Mouse (Mus musculus) retina, embryonic 14.5 days (tissue): Measurements from ENCODE around the gene Mapk9.
A peak's percentile ranks its signal among the peaks of the same experiment; 100 is the strongest.

Source experiments
- DNase-seq: peaks from one replicate; pipeline ENCODE4 v3.0.0-alpha.2; 2015; ENCODE audit warnings: low spot score

Gene Mapk9

GRCm38 (mm10) chr11:49893806-49894205 is 47.3 kb downstream of the Mapk9 start:
- no peak for DNase-seq

GRCm38 (mm10) chr11:49895966-49896590 is 49.5 kb downstream of the Mapk9 start:
- DNase-seq = no peak

DNA sequence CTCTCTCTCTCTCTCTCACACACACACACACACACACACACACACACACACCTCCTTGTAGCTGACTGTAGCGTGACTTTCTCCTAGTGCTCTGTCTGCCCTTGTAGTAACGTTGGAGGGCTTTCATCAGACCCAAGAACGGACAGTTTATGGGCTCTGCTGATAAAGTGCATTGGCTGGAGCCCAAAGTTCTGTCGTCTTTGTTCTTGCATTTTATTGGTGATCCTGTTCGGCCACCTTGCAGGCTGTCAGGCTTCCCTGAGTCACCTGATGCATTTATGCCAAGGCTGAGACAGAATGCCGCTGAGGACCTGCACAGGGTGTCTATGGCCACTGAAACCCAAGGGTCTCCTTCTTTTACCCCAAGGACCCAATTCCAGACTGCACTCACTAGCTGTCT is 53.5 kb downstream of the Mapk9 start:
- no peak for DNase-seq

GRCm38 (mm10) chr11:49900962-49901658 is 54.6 kb downstream of the Mapk9 start:
- DNase-seq = peak; percentile 10

DNA sequence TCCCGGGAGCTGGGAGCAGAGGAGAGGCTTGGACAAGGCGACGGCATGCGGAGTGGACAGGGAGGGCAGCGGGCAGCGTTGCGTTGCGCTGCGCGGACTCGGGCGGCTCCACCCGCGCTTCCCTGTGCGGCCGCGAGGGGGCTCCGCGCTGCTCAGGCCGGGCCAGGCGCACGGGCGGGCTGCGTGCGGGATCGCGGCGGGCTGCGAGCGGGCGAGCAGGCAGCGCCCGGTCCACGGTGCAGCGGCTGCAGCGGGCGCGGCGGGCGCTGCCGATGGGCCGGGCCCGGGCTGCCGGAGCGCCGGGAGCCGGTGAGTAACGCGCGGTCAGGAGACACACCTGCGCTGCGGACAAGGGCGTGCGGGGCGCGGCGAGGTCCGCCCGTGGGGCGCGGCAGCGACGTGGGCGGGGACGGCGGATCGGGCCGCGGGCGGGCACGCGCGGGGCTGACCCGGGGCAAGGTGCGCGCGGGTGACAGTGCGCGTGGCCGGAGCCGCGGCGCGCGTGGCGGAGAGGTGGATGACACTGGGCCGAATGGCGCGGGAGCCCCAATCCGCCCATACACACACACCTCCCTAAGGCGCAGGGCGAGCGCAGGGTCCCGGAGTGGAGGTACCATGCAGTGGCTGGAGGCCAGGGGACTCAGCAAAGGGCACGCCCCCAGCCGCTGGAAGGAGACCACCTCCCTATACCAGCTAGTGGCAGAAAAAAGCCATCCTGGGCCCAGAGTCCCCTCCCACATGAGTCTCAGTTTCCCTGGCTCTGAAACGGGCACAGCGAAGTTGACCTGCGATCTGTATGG is 55.3 kb downstream of the Mapk9 start, which contains the start of gene Rasgef1c:
Gene Rasgef1c (plus strand): TSS at position 177 of the 800 bp plus-strand sequence.
- DNase-seq = peak; percentile 85

GRCm38 (mm10) chr11:49903333-49903732 is 56.8 kb downstream of the Mapk9 start:
- peak; percentile 81 for DNase-seq

DNA sequence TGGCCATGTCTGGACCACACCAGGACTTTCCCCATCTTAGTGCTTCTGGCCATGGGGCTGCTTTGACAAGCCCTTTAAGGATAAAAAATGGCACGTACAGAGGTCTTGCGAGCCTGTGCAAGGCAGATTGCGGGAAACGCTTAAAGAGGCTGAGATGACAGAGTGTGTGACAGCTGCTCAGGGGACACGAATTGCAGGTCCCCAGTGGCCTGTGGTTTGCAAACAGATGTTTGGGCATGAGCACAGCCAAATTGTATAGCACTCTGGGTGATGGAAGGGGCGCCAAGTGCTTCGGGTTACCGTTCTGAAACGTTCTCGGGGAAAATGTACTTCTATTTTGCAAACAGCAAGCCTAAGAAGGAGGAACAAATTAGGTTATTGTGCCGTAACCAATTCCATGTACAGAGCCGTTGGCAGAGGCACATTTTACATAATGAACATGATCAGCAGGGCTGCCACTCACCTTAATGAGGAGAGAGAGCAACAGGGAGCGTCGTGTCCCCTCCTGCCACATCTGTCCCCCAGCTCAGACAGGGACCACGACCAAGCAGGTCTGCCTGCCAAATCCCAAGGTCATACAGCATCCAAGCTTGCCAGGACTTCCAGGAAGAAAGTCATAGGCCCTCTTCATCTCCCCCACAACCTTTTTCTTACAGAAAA is 72.1 kb downstream of the Mapk9 start:
- DNase-seq = no peak

GRCm38 (mm10) chr11:49919304-49919703 is 72.8 kb downstream of the Mapk9 start:
- no peak for DNase-seq

DNA sequence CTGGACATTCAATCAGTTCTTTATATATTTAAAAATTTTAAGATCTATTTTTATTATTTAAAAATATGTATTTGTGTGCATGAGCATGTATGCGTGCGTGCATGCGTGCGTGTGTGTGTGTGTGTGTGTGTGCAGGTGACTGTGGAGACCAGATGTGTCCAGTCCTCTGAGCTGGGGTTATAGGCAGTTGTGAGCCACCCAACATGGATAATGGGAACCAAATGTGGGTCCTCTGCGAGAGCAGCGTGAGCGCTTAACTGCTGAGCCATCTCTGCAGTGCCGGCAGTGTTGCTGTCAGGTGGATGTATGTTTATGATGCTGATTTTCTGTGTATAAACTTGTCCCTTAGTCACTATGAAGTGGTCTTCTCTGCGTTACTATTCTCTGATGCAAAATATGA is 77.0 kb downstream of the Mapk9 start:
- DNase-seq = no peak

DNA sequence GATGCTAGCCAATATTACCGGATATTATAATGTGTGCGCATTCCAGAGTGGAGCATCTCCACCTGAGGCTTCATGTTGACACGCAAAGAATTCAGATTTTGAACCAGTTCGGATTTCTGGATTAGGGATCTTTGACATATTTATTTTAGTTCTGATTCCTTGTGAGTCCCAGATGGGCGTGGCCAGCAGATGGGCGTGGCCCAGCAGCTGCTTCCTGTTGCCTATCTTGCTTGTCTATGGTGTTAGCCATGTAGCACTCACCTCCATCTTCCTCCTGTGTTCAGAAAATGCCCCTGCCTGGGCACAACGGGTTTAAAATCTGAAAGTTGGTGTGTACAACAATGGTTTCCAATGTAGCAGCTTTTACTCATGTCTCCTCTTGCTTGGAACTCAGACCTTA is 79.6 kb downstream of the Mapk9 start:
- DNase-seq = no peak

DNA sequence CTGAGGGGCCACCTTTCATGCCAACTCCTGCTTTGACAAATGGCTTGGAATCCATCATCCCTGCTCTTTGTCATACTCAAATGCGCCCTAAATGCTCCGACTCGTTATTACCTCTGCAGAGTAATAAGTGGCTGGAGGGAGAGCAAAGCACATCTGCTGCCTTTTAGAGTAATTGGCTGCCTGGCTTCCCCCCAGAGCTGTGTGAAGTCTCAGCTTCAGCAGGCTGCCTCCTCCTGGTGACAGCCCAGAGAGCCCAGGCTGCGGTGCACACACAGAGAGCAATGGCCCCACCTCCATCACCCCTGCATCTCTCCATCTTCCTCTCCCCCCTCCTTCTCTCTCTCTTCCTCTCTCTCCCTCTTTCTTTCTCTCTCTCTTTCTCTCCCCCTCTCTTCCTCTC is 80.6 kb downstream of the Mapk9 start:
- peak; percentile 44 for DNase-seq

DNA sequence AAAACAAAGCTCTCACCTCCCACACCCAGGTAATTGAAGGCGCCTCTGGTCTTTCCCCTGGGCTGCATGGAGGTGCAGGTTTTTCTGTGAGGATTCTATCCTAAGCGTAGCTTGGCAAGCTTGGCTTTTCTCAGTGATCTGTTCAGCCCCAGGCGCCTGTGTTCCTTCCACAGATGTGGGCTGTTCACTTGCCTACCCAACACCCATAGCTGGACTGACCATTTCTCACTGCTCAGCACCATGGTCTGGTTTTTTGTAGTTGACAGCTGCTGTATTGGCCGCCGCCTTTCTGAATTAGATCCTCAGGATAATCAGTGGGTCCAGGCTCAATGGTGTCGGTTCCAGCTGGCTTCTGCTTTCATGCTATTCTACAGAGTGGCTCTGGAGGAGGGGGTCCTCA is 81.1 kb downstream of the Mapk9 start:
- no peak for DNase-seq

GRCm38 (mm10) chr11:49931037-49931625 is 84.6 kb downstream of the Mapk9 start:
- DNase-seq = peak; percentile 41

- peak; percentile 50 for DNase-seq
Observed at GRCm38 (mm10) chr11:49931853-49932252, 85.3 kb downstream of the Mapk9 start.

DNA sequence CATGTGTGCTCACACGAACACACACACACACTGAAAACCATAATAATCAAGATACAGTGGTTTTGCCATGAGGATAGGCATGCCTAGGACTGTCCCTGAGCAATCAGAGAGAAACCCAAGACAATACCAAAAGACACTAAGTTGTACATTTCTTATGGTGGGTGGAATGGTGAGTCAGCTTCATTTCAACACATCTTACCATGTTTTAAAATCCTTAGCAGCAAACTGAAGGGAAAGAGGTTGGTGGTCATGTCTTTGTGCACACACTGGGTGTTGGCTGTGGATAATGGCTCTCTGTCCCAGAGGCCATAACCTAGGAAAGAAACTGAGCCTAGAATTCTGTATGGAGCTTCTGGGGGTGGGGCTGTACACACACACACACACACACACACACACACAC is 87.3 kb downstream of the Mapk9 start:
- DNase-seq = no peak

- no peak for DNase-seq
Observed at GRCm38 (mm10) chr11:49934322-49934721, 87.8 kb downstream of the Mapk9 start.
